Mouse (Mus musculus) thymus, adult 2 months (tissue): Measurements from ENCODE around the gene Fry.

ENCODE experiments used
- CTCF ChIP-seq: fragments of 200-500 bp; IDR thresholded peaks from 2 replicates; pipeline ENCODE4 v1.5.1; 2012; ENCODE audit warnings: mild to moderate bottlenecking, control low read depth, low read length, moderate library complexity, borderline replicate concordance; ENCODE audit not compliant: control insufficient read depth, poor library complexity, insufficient read depth; ENCODE audit errors: extremely low read depth
- POLR2A ChIP-seq: fragments of 200-500 bp; IDR thresholded peaks from 2 replicates; pipeline ENCODE4 v1.6.1; 2012; ENCODE audit warnings: mild to moderate bottlenecking, low read length, control low read depth, moderate library complexity; ENCODE audit not compliant: control insufficient read depth, poor library complexity, insufficient read depth; ENCODE audit errors: extremely low read depth

- TF ChIP-seq CTCF, result no peak
- TF ChIP-seq POLR2A, result no peak
Observed at GRCm38 (mm10) chr5:150525239-150525638, 406.8 kb downstream of the Fry start.
